Mouse (Mus musculus) neural tube, embryonic 13.5 days (tissue): ENCODE results near the gene Cmtr1. TPM values are rescaled to one million over a fixed set of nuclear protein-coding genes. Genes with fewer than 3 reads are reported as not detected.

Source experiments
- ATAC-seq: fragments of 200-750 bp; cut with Nextera tagmentation; 2 replicates; pipeline ENCODE4 v1.8.0; 2017; ENCODE audit warnings: low read depth, mild to moderate bottlenecking, moderate TSS enrichment, moderate library complexity
- H3K27ac ChIP-seq: fragments of 300-500 bp; sonication (generic); replicated peaks from 2 replicates; pipeline ENCODE4 v1.5.1; 2015; ENCODE audit warnings: moderate library complexity, mild to moderate bottlenecking, inconsistent platforms
- H3K27me3 ChIP-seq: fragments of 300-500 bp; sonication (generic); 2 replicates; pipeline ENCODE4 v1.6.1; 2015; ENCODE audit warnings: mild to moderate bottlenecking, inconsistent platforms
- H3K36me3 ChIP-seq: fragments of 300-500 bp; sonication (generic); 2 replicates; pipeline ENCODE4 v1.6.1; 2015; ENCODE audit warnings: mild to moderate bottlenecking, inconsistent platforms
- H3K4me1 ChIP-seq: fragments of 300-500 bp; sonication (generic); replicated peaks from 2 replicates; pipeline ENCODE4 v1.6.1; 2015; ENCODE audit warnings: inconsistent platforms
- H3K4me2 ChIP-seq: fragments of 300-500 bp; sonication (generic); 2 replicates; pipeline ENCODE4 v1.6.1; 2015; ENCODE audit warnings: inconsistent platforms, mild to moderate bottlenecking, moderate library complexity
- H3K4me3 ChIP-seq: fragments of 300-500 bp; sonication (generic); 2 replicates; pipeline ENCODE4 v1.5.1; 2015; ENCODE audit warnings: mild to moderate bottlenecking, inconsistent platforms
- H3K9ac ChIP-seq: fragments of 300-500 bp; sonication (generic); 2 replicates; pipeline ENCODE4 v1.6.1; 2015; ENCODE audit warnings: moderate library complexity, mild to moderate bottlenecking, inconsistent platforms
- H3K9me3 ChIP-seq: fragments of 300-500 bp; sonication (generic); 2 replicates; pipeline ENCODE4 v1.6.1; 2016; ENCODE audit warnings: inconsistent platforms
- WGBS: fragments of 180-500 bp; shearing (Covaris S2); methylation state at CpG from one replicate; pipeline ENCODE4 v1.1.7; 2015; 5-methylcytosine and 5-hydroxymethylcytosine counted together
- polyA plus RNA-seq: library from polyadenylated mRNA; unstranded; fragments of >200 nt; fragmentation: Nextera tagmentation; extraction: Ambion mirVana; gene quantifications from 2 replicates; pipeline ENCODE4 v1.2.1, GENCODE M21; 2015

Gene Cmtr1
- polyA plus RNA-seq, 1 experiment from 2014 or later = 131 TPM

DNA sequence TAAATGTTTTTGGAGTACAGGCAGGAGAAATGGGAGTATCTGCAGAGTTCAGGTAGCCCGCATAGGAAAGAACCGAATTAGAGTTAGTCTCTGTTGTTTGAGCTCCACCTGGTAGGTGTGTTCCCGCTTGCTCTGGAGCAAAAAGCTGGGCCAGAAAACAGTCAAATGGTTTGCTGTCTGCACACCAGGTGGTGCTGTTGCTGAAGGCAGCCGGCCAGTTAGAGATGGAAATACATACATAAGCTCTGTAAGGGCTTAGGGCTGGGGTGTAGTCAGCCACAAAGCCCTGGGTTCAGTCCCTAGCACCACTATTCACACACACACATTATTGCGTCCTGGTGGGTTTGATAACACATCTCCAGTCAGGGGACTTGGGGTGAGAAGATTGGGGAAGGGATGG is 24.3 kb upstream of the Cmtr1 start:
- H3K4me2 ChIP-seq = no peak overlapping the region
- no peak overlapping the region for H3K27ac ChIP-seq
- peaks cover 93% of the 10 kb centered on the region for H3K36me3 ChIP-seq
- H3K4me3 ChIP-seq = no peak overlapping the region
- H3K9me3 ChIP-seq = no peaks in the 10 kb centered on the region
- no peak overlapping the region for H3K9ac ChIP-seq
- no peaks in the 10 kb centered on the region for H3K27me3 ChIP-seq
- no peak for ATAC-seq
- H3K4me1 ChIP-seq = no peaks in the 10 kb centered on the region
- WGBS = 79% methylated on average over 5 of the region's 5 CpGs

DNA sequence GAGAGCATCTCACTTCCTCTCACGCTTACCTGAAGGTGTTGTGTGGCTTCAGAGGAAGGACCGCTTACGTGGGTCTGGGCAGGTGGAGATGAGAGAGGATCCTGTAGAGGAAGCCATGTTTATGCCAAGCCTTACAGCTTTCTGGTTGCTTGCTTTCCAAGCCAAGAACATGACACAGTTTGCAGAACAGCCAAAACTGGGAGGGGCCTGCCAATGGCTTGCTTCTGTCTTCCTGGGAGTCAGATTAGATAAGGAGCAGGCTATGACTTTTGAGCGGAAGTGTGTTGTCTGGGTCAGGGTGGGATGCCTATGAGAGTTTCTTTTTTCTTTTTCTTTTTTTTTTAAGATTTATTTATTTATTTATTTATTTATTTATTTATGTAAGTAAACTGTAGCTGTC is 23.0 kb upstream of the Cmtr1 start:
- H3K36me3 ChIP-seq = peaks cover 94% of the 10 kb centered on the region
- H3K9ac ChIP-seq = no peak overlapping the region
- H3K27ac ChIP-seq = no peak overlapping the region
- no peaks in the 10 kb centered on the region for H3K9me3 ChIP-seq
- H3K27me3 ChIP-seq = no peaks in the 10 kb centered on the region
- no peak overlapping the region for H3K4me2 ChIP-seq
- 97% methylated on average over 4 of the region's 4 CpGs for WGBS
- H3K4me3 ChIP-seq = no peak overlapping the region
- ATAC-seq = no peak
- no peaks in the 10 kb centered on the region for H3K4me1 ChIP-seq

DNA sequence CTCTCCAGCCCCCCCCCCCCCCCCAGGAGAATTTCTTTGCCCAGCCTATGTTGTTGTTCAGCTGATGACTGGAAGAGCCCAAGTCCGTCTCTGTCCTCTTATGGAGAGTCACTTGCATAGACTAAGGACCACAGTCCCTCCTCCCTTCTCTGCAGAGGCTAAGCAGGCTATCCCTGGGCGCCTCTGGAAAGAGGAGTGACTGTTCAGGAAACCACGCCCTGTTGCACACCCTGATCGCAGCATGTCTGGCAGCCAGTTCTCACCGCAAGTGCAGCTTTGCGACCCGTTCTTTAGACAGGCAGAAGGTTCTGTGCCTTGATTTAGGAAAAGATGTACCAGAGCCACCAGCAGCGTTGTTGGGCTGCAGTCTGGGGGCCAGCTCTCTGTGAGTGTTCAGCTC is 22.5 kb upstream of the Cmtr1 start:
- WGBS = 90% methylated on average over 8 of the region's 8 CpGs
- Histone ChIP-seq H3K27me3 (no peaks in the 10 kb centered on the region), H3K9ac (no peak overlapping the region), H3K4me1 (no peaks in the 10 kb centered on the region), H3K27ac (no peak overlapping the region), H3K4me3 (no peak overlapping the region), H3K4me2 (no peak overlapping the region), H3K9me3 (no peaks in the 10 kb centered on the region), H3K36me3 (peaks cover 96% of the 10 kb centered on the region)
- no peak for ATAC-seq

DNA sequence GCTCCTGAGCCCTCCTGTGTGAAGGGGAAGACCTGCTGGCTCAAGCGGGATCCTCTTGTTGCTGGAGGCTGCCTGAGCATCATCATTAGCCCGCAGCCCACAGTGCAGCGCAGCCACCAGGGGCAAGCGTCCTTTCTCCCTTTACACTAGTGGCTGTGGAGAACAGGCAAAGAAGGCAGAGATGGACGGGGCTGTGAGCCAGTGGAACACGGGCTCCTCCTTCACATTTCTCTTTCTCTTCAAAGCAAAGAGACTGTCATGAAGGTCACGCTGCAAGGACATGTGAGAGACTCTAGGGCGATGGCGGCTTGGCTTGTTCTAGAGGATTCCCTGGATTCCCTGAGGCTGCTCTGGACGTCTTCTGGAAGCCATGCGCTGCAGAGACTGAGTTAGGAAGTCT is 19.4 kb upstream of the Cmtr1 start:
- Histone ChIP-seq H3K36me3 (peaks cover 76% of the 10 kb centered on the region), H3K27me3 (no peaks in the 10 kb centered on the region), H3K4me2 (no peak overlapping the region), H3K27ac (no peak overlapping the region), H3K4me1 (0 out of 2 replicates have a peak, but pooled peaks cover 6% of the 10 kb centered on the region), H3K9me3 (no peaks in the 10 kb centered on the region), H3K9ac (no peak overlapping the region), H3K4me3 (no peak overlapping the region)
- WGBS = 95% methylated on average over 11 of the region's 11 CpGs
- no peak for ATAC-seq

DNA sequence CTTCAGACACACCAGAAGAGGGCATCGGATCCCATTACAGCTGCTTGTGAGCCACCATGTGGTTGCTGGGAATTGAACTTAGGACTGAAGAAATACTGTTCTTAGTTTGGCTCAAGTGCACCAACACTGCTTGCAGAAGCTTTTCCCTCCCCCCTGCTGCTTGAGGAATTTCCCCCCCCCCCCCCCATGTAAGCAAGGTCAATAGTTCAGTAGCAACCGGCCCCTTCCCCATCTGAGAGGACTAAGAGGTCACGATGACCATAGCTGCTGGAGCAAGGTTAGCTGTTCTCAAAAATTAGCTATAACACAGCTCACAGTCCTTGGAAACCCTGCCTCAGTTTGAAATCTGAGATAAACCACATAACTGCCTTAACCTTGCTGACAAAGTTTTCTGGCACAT is 18.2 kb upstream of the Cmtr1 start:
- Histone ChIP-seq H3K4me1 (0 out of 2 replicates have a peak, but pooled peaks cover 6% of the 10 kb centered on the region), H3K9ac (no peak overlapping the region), H3K9me3 (no peaks in the 10 kb centered on the region), H3K4me3 (no peak overlapping the region), H3K27ac (no peak overlapping the region), H3K36me3 (peaks cover 72% of the 10 kb centered on the region), H3K27me3 (no peaks in the 10 kb centered on the region), H3K4me2 (no peak overlapping the region)
- 72% methylated on average over 3 of the region's 3 CpGs for WGBS
- no peak for ATAC-seq

DNA sequence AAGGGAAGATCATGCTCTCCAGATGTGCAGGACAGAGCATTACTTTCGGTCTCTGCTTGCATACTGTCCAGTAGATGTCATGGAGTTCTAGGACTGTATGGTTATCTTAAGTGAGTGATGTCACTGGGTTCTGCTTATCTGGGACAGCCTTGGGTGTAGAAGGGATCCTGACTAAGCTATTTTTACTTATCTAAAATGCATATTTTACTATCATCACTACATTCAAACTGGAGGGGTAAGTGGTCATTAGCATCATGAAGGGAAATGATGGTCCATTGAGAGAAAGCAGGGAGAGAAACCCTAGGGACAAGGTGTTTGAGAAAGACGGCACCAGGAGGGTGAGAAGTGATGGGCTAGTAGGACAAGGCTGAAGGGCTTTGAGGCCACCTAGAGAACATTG is 2.1 kb upstream of the Cmtr1 start:
- H3K4me3 ChIP-seq = no peak overlapping the region
- H3K36me3 ChIP-seq = peaks cover 2% of the 10 kb centered on the region
- no peaks in the 10 kb centered on the region for H3K9me3 ChIP-seq
- peaks cover 9% of the 10 kb centered on the region for H3K4me1 ChIP-seq
- H3K27me3 ChIP-seq = no peaks in the 10 kb centered on the region
- no peak overlapping the region for H3K4me2 ChIP-seq
- H3K27ac ChIP-seq = no peak overlapping the region
- WGBS = 82% methylated on average over 2 of the region's 2 CpGs
- H3K9ac ChIP-seq = no peak overlapping the region
- no peak for ATAC-seq

DNA sequence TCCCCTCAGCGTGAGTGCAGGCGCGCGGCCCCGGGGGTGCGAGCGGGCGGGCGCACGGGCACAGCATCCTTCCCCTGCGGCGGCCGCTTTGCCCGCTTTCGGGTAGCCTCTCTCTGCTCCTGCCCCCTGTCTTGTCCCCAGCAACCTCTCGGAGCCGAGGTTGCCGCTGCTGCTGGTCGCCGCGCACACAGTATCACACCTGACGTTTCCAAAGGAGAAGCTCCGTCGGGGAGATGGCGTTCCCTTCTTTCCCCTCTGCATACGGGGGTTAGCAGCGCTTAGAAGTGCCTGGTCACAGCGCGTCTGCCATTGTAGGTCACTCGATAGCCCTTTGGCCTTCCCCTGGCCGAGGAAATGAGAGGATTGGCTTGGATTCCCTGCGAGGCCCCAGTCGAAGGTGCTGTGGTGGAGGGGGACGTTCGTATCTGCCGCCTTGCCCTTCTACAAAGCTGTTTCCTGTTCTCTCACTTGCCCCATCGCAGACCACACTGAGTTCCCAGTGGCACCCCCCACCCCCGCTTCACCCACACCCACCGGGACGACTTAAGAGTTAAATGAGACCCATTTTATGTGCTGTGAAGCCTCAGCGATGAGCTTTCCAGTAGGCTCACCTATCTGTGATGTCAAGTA is 482 bp downstream of the Cmtr1 start:
- no peaks in the 10 kb centered on the region for H3K27me3 ChIP-seq
- peak; percentile 85 for ATAC-seq
- no peaks in the 10 kb centered on the region for H3K9me3 ChIP-seq
- peak overlapping the region; percentile 97 for H3K9ac ChIP-seq
- peaks cover 9% of the 10 kb centered on the region for H3K4me1 ChIP-seq
- peak overlapping the region; percentile 90 for H3K4me3 ChIP-seq
- WGBS = under 1% methylated on average over 41 of the region's 41 CpGs
- peak overlapping the region; percentile 93 for H3K27ac ChIP-seq
- peaks cover 23% of the 10 kb centered on the region for H3K36me3 ChIP-seq
- H3K4me2 ChIP-seq = peak overlapping the region; percentile 96

DNA sequence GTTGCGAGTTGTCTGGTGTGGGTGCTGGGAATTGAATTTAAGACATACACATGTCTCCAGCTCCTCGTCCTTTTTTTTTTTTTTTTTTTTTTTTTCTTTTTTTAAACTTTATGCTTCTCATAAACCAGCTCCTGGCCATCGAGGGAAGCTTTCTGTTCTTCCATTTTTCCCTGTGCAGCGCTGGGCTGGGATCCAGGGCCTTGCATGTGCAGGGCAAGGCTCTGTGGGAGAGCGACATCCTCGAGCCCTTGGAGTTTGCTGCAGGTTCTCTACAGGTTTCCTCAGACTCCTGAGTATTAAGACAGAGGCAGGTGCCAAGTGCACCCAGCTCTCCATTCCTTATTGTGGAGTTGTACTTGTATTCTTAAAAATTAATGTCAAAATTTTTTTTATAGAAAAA is 1.8 kb downstream of the Cmtr1 start:
- H3K27ac ChIP-seq = no peak overlapping the region
- H3K36me3 ChIP-seq = peaks cover 33% of the 10 kb centered on the region
- no peak for ATAC-seq

DNA sequence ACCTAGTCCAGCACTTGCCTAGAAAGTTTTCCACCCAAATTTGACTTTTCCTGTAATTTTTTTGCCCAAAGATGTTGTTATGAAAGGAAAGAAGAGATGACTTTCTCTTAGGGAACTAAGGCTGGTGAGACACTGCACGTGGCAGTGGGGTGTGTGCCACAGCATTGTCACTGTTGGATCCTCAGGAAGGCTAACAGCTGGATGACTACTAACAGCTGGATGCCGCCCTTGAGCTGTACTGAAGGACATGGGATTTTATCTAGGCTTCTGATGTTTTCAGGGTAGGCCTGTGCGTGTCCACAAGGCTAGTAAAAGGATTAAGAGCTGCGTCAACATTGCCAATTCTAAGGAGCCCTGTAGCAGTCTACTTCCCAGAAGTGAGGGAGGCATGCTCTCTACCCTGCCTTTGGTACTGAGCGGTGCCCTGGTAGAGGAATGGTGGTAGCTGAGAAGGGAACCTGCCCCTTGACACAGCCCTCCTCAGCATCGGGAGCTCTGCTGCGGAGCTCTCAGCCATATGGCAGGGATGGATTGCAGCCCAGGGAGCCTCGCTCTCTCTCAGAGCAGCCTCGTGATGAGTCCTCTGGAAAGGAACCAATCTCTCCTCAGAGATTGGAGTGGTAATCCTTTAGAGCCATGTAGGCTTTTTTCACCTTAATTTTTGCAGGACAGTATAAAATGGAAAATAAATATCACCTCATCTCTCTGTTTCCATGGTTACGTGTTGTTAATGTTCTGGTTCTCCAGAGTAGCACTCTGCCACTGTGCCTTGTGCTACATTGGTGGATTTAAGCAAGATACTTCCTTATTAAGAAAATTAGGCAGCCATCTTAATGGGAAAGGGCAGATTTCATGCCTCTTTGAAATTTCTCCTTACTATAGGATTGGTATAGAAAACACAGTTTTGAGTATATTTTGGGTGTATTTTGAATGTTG is 7.9 kb downstream of the Cmtr1 start:
- no peaks in the 10 kb centered on the region for H3K27me3 ChIP-seq
- peak overlapping the region; percentile 79 for H3K27ac ChIP-seq
- H3K9ac ChIP-seq = peak overlapping the region; percentile 43; the same call in 1 of the 2 replicates
- peaks cover 27% of the 10 kb centered on the region for H3K4me1 ChIP-seq
- peak; percentile 72; the same call in 1 of the 2 replicates for ATAC-seq
- peaks cover 46% of the 10 kb centered on the region for H3K36me3 ChIP-seq
- H3K4me2 ChIP-seq = no peak overlapping the region
- no peaks in the 10 kb centered on the region for H3K9me3 ChIP-seq
- WGBS = 67% methylated on average over 10 of the region's 10 CpGs
- H3K4me3 ChIP-seq = no peak overlapping the region

More for the DNA sequence above, 1.8 kb downstream of the Cmtr1 start:
- Histone ChIP-seq H3K9me3 (no peaks in the 10 kb centered on the region), H3K9ac (no peak overlapping the region), H3K27me3 (no peaks in the 10 kb centered on the region), H3K4me1 (peaks cover 9% of the 10 kb centered on the region), H3K4me2 (no peak overlapping the region), H3K4me3 (no peak overlapping the region)
- 87% methylated on average over 6 of the region's 6 CpGs for WGBS

DNA sequence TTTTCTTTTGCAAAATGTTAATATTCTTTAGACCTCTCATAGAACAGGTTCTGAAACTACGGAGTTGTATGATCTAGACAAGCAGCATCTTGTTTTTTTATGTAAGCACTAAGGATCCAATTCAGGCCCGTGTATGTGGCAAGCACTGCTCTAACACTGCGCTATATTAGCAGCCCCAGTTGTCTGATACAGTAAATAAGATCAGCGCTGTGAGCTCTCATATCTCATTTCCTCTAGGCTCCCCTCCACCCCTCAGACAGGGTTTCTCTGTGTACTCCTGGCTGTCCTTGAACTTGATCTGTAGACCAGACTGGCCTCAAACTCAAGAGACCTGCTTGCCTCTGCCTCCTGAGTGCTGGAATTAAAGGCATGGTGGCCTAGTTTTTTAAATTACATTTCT is 8.6 kb downstream of the Cmtr1 start:
- H3K9me3 ChIP-seq = no peaks in the 10 kb centered on the region
- WGBS = 92% methylated on average over 4 of the region's 4 CpGs
- peaks cover 48% of the 10 kb centered on the region for H3K36me3 ChIP-seq
- no peaks in the 10 kb centered on the region for H3K27me3 ChIP-seq
- H3K4me2 ChIP-seq = no peak overlapping the region
- peak overlapping the region; percentile 18; the same call in 1 of the 2 replicates for H3K27ac ChIP-seq
- no peak overlapping the region for H3K9ac ChIP-seq
- H3K4me3 ChIP-seq = no peak overlapping the region
- H3K4me1 ChIP-seq = peaks cover 27% of the 10 kb centered on the region
- ATAC-seq = no peak

DNA sequence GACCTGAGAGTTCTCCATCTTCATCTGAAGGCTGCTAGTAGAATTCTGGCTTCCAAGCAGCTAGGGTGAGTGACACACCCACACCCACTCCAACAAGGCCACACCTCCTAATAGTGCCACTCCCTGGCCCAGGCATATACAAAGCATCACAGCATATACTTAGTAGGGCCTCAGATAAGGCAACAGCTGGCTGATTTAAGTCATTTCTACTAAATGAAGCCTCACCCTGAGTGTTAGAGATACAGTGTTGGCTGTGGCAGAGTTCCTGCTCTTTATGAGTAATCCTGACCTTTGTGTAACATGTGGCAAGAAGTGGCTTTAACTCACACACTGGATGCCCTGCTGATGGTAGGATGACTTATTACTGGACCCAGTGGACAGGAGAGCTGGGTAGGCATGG is 9.5 kb downstream of the Cmtr1 start:
- no peak overlapping the region for H3K27ac ChIP-seq
- H3K9me3 ChIP-seq = no peaks in the 10 kb centered on the region
- H3K4me3 ChIP-seq = no peak overlapping the region
- no peaks in the 10 kb centered on the region for H3K27me3 ChIP-seq
- peaks cover 27% of the 10 kb centered on the region for H3K4me1 ChIP-seq
- peaks cover 48% of the 10 kb centered on the region for H3K36me3 ChIP-seq
- no peak overlapping the region for H3K9ac ChIP-seq
- ATAC-seq = no peak
- no peak overlapping the region for H3K4me2 ChIP-seq

DNA sequence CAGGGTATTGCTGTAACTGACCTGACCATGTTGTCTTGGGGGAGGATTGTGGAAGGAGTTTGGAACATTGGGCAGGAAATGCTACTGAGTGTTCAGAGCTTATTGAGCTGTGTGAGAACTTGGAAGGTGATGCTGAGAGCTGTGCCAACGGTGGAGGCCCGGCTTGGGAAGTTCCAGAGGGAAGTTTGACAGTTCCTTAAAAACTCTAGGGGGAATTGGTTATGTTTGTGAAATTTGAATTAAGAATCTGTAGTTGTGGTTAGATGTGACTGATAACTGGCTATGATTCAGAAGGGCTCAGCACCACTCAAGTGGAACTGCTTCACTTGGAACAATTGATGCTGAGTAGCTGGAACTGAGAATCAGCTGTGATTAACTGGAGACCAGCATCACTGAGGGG is 10.6 kb downstream of the Cmtr1 start:
- Histone ChIP-seq H3K4me3 (no peak overlapping the region), H3K9me3 (no peaks in the 10 kb centered on the region), H3K27me3 (no peaks in the 10 kb centered on the region), H3K9ac (no peak overlapping the region), H3K27ac (no peak overlapping the region), H3K36me3 (peaks cover 52% of the 10 kb centered on the region), H3K4me2 (no peak overlapping the region), H3K4me1 (peaks cover 27% of the 10 kb centered on the region)
- WGBS = 93% methylated on average over 2 of the region's 2 CpGs
- ATAC-seq = no peak
